Mouse (Mus musculus) liver, embryonic 11.5 days (tissue): ENCODE data around the gene A2ml1. TPM values are rescaled to one million over a fixed set of nuclear protein-coding genes. Genes with fewer than 3 reads are reported as not detected.

ENCODE experiments used
- ATAC-seq: fragments of 200-750 bp; cut with Nextera tagmentation; replicated peaks from 2 replicates; pipeline ENCODE4 v1.8.0; 2017; ENCODE audit warnings: moderate number of reproducible peaks, mild to moderate bottlenecking, moderate TSS enrichment, moderate library complexity; ENCODE audit not compliant: low FRiP score
- DNase-seq: peaks from one replicate; pipeline ENCODE4 v3.0.0-alpha.2; 2017; ENCODE audit warnings: low spot score
- H3K27ac ChIP-seq: fragments of 300-500 bp; sonication (generic); 2 replicates; pipeline ENCODE4 v1.5.1; 2014; ENCODE audit warnings: mild to moderate bottlenecking, low read depth, low read length, control low read depth
- H3K27me3 ChIP-seq: fragments of 300-500 bp; sonication (generic); replicated peaks from 2 replicates; pipeline ENCODE4 v1.6.1; 2014; ENCODE audit warnings: low read length, mixed read lengths; ENCODE audit not compliant: control insufficient read depth, insufficient read depth
- H3K36me3 ChIP-seq: fragments of 300-500 bp; sonication (generic); 2 replicates; pipeline ENCODE4 v1.6.1; 2014; ENCODE audit warnings: mild to moderate bottlenecking, low read length, moderate library complexity, mixed read lengths; ENCODE audit not compliant: control insufficient read depth, insufficient read depth
- H3K4me1 ChIP-seq: fragments of 300-500 bp; sonication (generic); replicated peaks from 2 replicates; pipeline ENCODE4 v1.6.1; 2014; ENCODE audit warnings: low read length, mixed read lengths; ENCODE audit not compliant: control insufficient read depth, insufficient read depth
- H3K4me2 ChIP-seq: fragments of 300-500 bp; sonication (generic); 2 replicates; pipeline ENCODE4 v1.6.1; 2014; ENCODE audit warnings: mild to moderate bottlenecking, control low read depth, moderate library complexity
- H3K4me3 ChIP-seq: fragments of 300-500 bp; sonication (generic); 2 replicates; pipeline ENCODE4 v1.5.1; 2014; ENCODE audit warnings: low read depth, low read length, control low read depth
- H3K9ac ChIP-seq: fragments of 300-500 bp; sonication (generic); 2 replicates; pipeline ENCODE4 v1.6.1; 2014; ENCODE audit warnings: low read depth, low read length, control low read depth
- H3K9me3 ChIP-seq: fragments of 300-500 bp; sonication (generic); 2 replicates; pipeline ENCODE4 v1.6.1; 2016; ENCODE audit warnings: low read length, inconsistent platforms, mixed read lengths; ENCODE audit not compliant: control insufficient read depth
- WGBS: fragments of 180-500 bp; shearing (Covaris S2); extraction: QIAGEN DNeasy Blood & Tissue Kit; methylation state at CpG from one replicate; pipeline ENCODE4 v1.1.7; 2014; 5-methylcytosine and 5-hydroxymethylcytosine counted together
- polyA plus RNA-seq: library from polyadenylated mRNA; unstranded; fragments of >200 nt; fragmentation: Nextera tagmentation; extraction: Ambion mirVana; gene quantifications from 2 replicates; pipeline ENCODE4 v1.2.1, GENCODE M21; 2014

Gene A2ml1
- polyA plus RNA-seq, 1 experiment from 2014 or later = 1.3 TPM

GRCm38 (mm10) chr6:128543226-128543625 is 38.2 kb downstream of the A2ml1 start:
- WGBS = 65% methylated on average over 13 of the region's 13 CpGs
- DNase-seq = no peak
- H3K9ac ChIP-seq = no peak overlapping the region
- H3K27ac ChIP-seq = no peak overlapping the region
- H3K9me3 ChIP-seq = no peaks in the 10 kb centered on the region
- no peak for ATAC-seq
- H3K4me2 ChIP-seq = no peak overlapping the region
- H3K4me1 ChIP-seq = no peaks in the 10 kb centered on the region
- H3K27me3 ChIP-seq = no peaks in the 10 kb centered on the region
- no peak overlapping the region for H3K4me3 ChIP-seq
- no peaks in the 10 kb centered on the region for H3K36me3 ChIP-seq

GRCm38 (mm10) chr6:128535250-128535649 is 46.2 kb downstream of the A2ml1 start:
- Histone ChIP-seq H3K27me3 (no peaks in the 10 kb centered on the region), H3K9ac (no peak overlapping the region), H3K9me3 (no peaks in the 10 kb centered on the region), H3K27ac (no peak overlapping the region), H3K36me3 (no peaks in the 10 kb centered on the region), H3K4me2 (no peak overlapping the region), H3K4me3 (no peak overlapping the region), H3K4me1 (no peaks in the 10 kb centered on the region)
- 93% methylated on average over 2 of the region's 2 CpGs for WGBS
- DNase-seq (no peak), ATAC-seq (no peak)

- H3K9me3 ChIP-seq = no peaks in the 10 kb centered on the region
- no peak for DNase-seq
- H3K27me3 ChIP-seq = no peaks in the 10 kb centered on the region
- H3K4me3 ChIP-seq = no peak overlapping the region
- 74% methylated on average over 6 of the region's 6 CpGs for WGBS
- H3K4me2 ChIP-seq = no peak overlapping the region
- H3K36me3 ChIP-seq = no peaks in the 10 kb centered on the region
- no peak overlapping the region for H3K9ac ChIP-seq
- no peak overlapping the region for H3K27ac ChIP-seq
- no peak for ATAC-seq
- no peaks in the 10 kb centered on the region for H3K4me1 ChIP-seq
These were observed 48.1 kb downstream of the A2ml1 start for GRCm38 (mm10) chr6:128533296-128533695.

- Histone ChIP-seq H3K4me1 (no peaks in the 10 kb centered on the region), H3K36me3 (no peaks in the 10 kb centered on the region), H3K9ac (no peak overlapping the region), H3K4me2 (no peak overlapping the region), H3K27ac (no peak overlapping the region), H3K27me3 (no peaks in the 10 kb centered on the region), H3K9me3 (no peaks in the 10 kb centered on the region), H3K4me3 (no peak overlapping the region)
- ATAC-seq = no peak
- no peak for DNase-seq
- WGBS = 84% methylated on average over 9 of the region's 9 CpGs
These were observed 48.7 kb downstream of the A2ml1 start for GRCm38 (mm10) chr6:128532701-128533100.

GRCm38 (mm10) chr6:128528491-128528890 is 52.9 kb downstream of the A2ml1 start:
- ATAC-seq = no peak
- no peak for DNase-seq
- H3K36me3 ChIP-seq = no peaks in the 10 kb centered on the region
- no peak overlapping the region for H3K9ac ChIP-seq
- no peak overlapping the region for H3K4me3 ChIP-seq
- H3K27me3 ChIP-seq = no peaks in the 10 kb centered on the region
- WGBS = 68% methylated on average over 4 of the region's 4 CpGs
- no peak overlapping the region for H3K27ac ChIP-seq
- H3K4me2 ChIP-seq = no peak overlapping the region
- H3K9me3 ChIP-seq = peaks cover 3% of the 10 kb centered on the region; the same call in 1 of the 2 replicates
- H3K4me1 ChIP-seq = no peaks in the 10 kb centered on the region

GRCm38 (mm10) chr6:128527110-128527509 is 54.3 kb downstream of the A2ml1 start:
- peaks cover 3% of the 10 kb centered on the region; the same call in 1 of the 2 replicates for H3K9me3 ChIP-seq
- no peak for DNase-seq

GRCm38 (mm10) chr6:128526601-128527000 is 54.8 kb downstream of the A2ml1 start, which contains the start of gene Pzp:
Pzp (minus strand) TSS chr6:128526720.
- no peak within 1 kb of the TSS for H3K4me3 ChIP-seq
- no peaks in the 10 kb centered on the region for H3K27me3 ChIP-seq
- ATAC-seq (no peak), DNase-seq (no peak)
- no peak within 1 kb of the TSS for H3K4me2 ChIP-seq
- H3K9ac ChIP-seq = no peak within 1 kb of the TSS
- H3K36me3 ChIP-seq = no peaks in the 10 kb centered on the region
- H3K4me1 ChIP-seq = no peaks in the 10 kb centered on the region
- H3K27ac ChIP-seq = no peak within 1 kb of the TSS
- 73% methylated on average over 4 of the region's 4 CpGs for WGBS
- H3K9me3 ChIP-seq = peaks cover 3% of the 10 kb centered on the region; the same call in 1 of the 2 replicates

More at GRCm38 (mm10) chr6:128527110-128527509, 54.3 kb downstream of the A2ml1 start:
- Histone ChIP-seq H3K4me1 (no peaks in the 10 kb centered on the region), H3K36me3 (no peaks in the 10 kb centered on the region), H3K4me2 (no peak overlapping the region), H3K27me3 (no peaks in the 10 kb centered on the region), H3K27ac (no peak overlapping the region), H3K4me3 (no peak overlapping the region), H3K9ac (no peak overlapping the region)
- WGBS = 42% methylated on average over 1 of the region's 1 CpGs
- ATAC-seq = no peak; the same call in 1 of the 2 replicates

GRCm38 (mm10) chr6:128525801-128526200 is 55.6 kb downstream of the A2ml1 start:
- H3K27me3 ChIP-seq = no peaks in the 10 kb centered on the region
- no peak overlapping the region for H3K9ac ChIP-seq
- no peak overlapping the region for H3K4me2 ChIP-seq
- WGBS = 85% methylated on average over 4 of the region's 4 CpGs
- no peaks in the 10 kb centered on the region for H3K36me3 ChIP-seq
- H3K4me3 ChIP-seq = no peak overlapping the region
- no peak overlapping the region for H3K27ac ChIP-seq
- DNase-seq = no peak
- no peaks in the 10 kb centered on the region for H3K4me1 ChIP-seq
- ATAC-seq = no peak
- H3K9me3 ChIP-seq = peaks cover 3% of the 10 kb centered on the region; the same call in 1 of the 2 replicates

- Histone ChIP-seq H3K9ac (no peak overlapping the region), H3K4me2 (no peak overlapping the region), H3K4me1 (no peaks in the 10 kb centered on the region), H3K27ac (no peak overlapping the region), H3K27me3 (no peaks in the 10 kb centered on the region), H3K4me3 (no peak overlapping the region), H3K9me3 (peaks cover 3% of the 10 kb centered on the region; the same call in 1 of the 2 replicates), H3K36me3 (no peaks in the 10 kb centered on the region)
- 88% methylated on average over 3 of the region's 3 CpGs for WGBS
- DNase-seq (no peak), ATAC-seq (no peak)
These were observed 58.0 kb downstream of the A2ml1 start for GRCm38 (mm10) chr6:128523360-128523759.
